Mouse (Mus musculus) CH12.LX (cell line): ENCODE data around the gene Tmem87b. TPM values are rescaled to one million over a fixed set of nuclear protein-coding genes. Genes with fewer than 3 reads are reported as not detected.

Experiments
- DNase-seq: peaks from one replicate; pipeline ENCODE4 v3.0.0-alpha.2; 2013; ENCODE audit errors: extremely low read depth
- H3K27ac ChIP-seq: 2 replicates; pipeline ENCODE4 v1.5.1; 2012; ENCODE audit warnings: low read depth, mild to moderate bottlenecking, control low read depth, moderate library complexity; ENCODE audit not compliant: insufficient read depth
- H3K27me3 ChIP-seq: replicated peaks from 2 replicates; pipeline ENCODE3; 2012; ENCODE audit warnings: inconsistent platforms
- H3K36me3 ChIP-seq, 2 experiments: replicated peaks in 1 of 2; 2 replicates each; pipeline versions ENCODE3 to v1.6.1; 2012; ENCODE audit warnings: inconsistent platforms in 1 of 2, low read length in 1 of 2, mild to moderate bottlenecking in 1 of 2, mixed read lengths in 1 of 2, moderate library complexity in 1 of 2; ENCODE audit not compliant: control insufficient read depth in 1 of 2, insufficient read depth in 1 of 2
- H3K4me1 ChIP-seq, 2 experiments: 2 replicates each; pipeline ENCODE4 v1.6.1; 2012; ENCODE audit warnings: inconsistent platforms in 1 of 2, moderate library complexity in 1 of 2; ENCODE audit not compliant: insufficient read depth in 2 of 2, control insufficient read depth in 1 of 2
- H3K4me2 ChIP-seq: 2 replicates; pipeline ENCODE4 v1.6.1; 2012; ENCODE audit warnings: low read depth, mild to moderate bottlenecking, control low read depth; ENCODE audit not compliant: poor library complexity, insufficient read depth, severe bottlenecking
- H3K4me3 ChIP-seq, 3 experiments: fragments of 150-350 bp in 1 of 3; sonication (generic) in 1 of 3; replicated peaks in 1 of 3; 2 replicates each; pipeline versions ENCODE3 to v1.5.1; 2011 to 2012; ENCODE audit warnings: low read depth in 2 of 3, low read length in 2 of 3, mild to moderate bottlenecking in 2 of 3, moderate library complexity in 2 of 3, control low read depth in 1 of 3, improper control_type of control experiment in 1 of 3, inconsistent platforms in 1 of 3, mixed read lengths in 1 of 3; ENCODE audit not compliant: poor library complexity in 1 of 3
- H3K79me2 ChIP-seq: replicated peaks from 2 replicates; pipeline ENCODE4 v1.6.1; 2012; ENCODE audit warnings: mild to moderate bottlenecking, moderate library complexity; ENCODE audit not compliant: control insufficient read depth, poor library complexity, insufficient read depth, severe bottlenecking; ENCODE audit errors: extremely low read depth
- H3K9ac ChIP-seq: 2 replicates; pipeline ENCODE4 v1.6.1; 2012; ENCODE audit warnings: low read depth, mild to moderate bottlenecking, control low read depth, moderate library complexity; ENCODE audit not compliant: insufficient read depth
- H3K9me3 ChIP-seq: replicated peaks from 2 replicates; pipeline ENCODE3; 2012; ENCODE audit warnings: low read length, inconsistent platforms, mixed read lengths
- CHD1 ChIP-seq: IDR thresholded peaks from 2 replicates; pipeline ENCODE4 v1.6.1; 2012; ENCODE audit warnings: low read depth, low read length, improper control_type of control experiment, inconsistent platforms
- CTCF ChIP-seq, 2 experiments: IDR thresholded peaks in 1 of 2; conservative IDR thresholded peaks in 1 of 2; 2 replicates each; pipeline ENCODE4 v1.5.1; 2011 to 2012; ENCODE audit warnings: low read depth in 2 of 2, low read length in 2 of 2, improper control_type of control experiment in 1 of 2, inconsistent platforms in 1 of 2, mild to moderate bottlenecking in 1 of 2, moderate library complexity in 1 of 2
- E2F4 ChIP-seq: IDR thresholded peaks from 2 replicates; pipeline ENCODE4 v1.6.1; 2011; ENCODE audit warnings: low read depth, low read length, improper control_type of control experiment; ENCODE audit not compliant: insufficient replicate concordance
- EP300 ChIP-seq: IDR thresholded peaks from 2 replicates; pipeline ENCODE4 v1.6.1; 2011; ENCODE audit warnings: low read length, improper control_type of control experiment
- GABPA ChIP-seq: IDR thresholded peaks from 2 replicates; pipeline ENCODE4 v1.6.1; 2012; ENCODE audit warnings: low read depth, low read length, improper control_type of control experiment, inconsistent platforms; ENCODE audit not compliant: insufficient replicate concordance
- JUN ChIP-seq: IDR thresholded peaks from 2 replicates; pipeline ENCODE4 v1.6.1; 2011; ENCODE audit warnings: low read depth, mild to moderate bottlenecking, low read length, improper control_type of control experiment, moderate library complexity; ENCODE audit not compliant: insufficient read depth
- KAT2A ChIP-seq: IDR thresholded peaks from 2 replicates; pipeline ENCODE4 v1.6.1; 2012; ENCODE audit warnings: low read length, improper control_type of control experiment, inconsistent platforms; ENCODE audit not compliant: insufficient replicate concordance
- MAFK ChIP-seq: IDR thresholded peaks from 2 replicates; pipeline ENCODE4 v1.6.1; 2011; ENCODE audit warnings: low read length, improper control_type of control experiment; ENCODE audit not compliant: insufficient replicate concordance
- MAZ ChIP-seq: IDR thresholded peaks from 2 replicates; pipeline ENCODE4 v1.6.1; 2012; ENCODE audit warnings: low read depth, mild to moderate bottlenecking, inconsistent platforms, low read length, improper control_type of control experiment, moderate library complexity
- MYC ChIP-seq: IDR thresholded peaks from 2 replicates; pipeline ENCODE4 v1.6.1; 2011; ENCODE audit warnings: low read depth, mild to moderate bottlenecking, improper control_type of control experiment, low read length
- POLR2A ChIP-seq: IDR thresholded peaks from 2 replicates; pipeline ENCODE4 v1.6.1; 2011; ENCODE audit warnings: low read depth, mild to moderate bottlenecking, improper control_type of control experiment, low read length
- POLR2AphosphoS2 ChIP-seq: IDR thresholded peaks from 2 replicates; pipeline ENCODE4 v1.6.1; 2011; ENCODE audit warnings: low read depth, low read length, improper control_type of control experiment
- RAD21 ChIP-seq: IDR thresholded peaks from 2 replicates; pipeline ENCODE4 v1.6.1; 2011; ENCODE audit warnings: low read depth, mild to moderate bottlenecking, low read length, improper control_type of control experiment, moderate library complexity
- SMC3 ChIP-seq: IDR thresholded peaks from 2 replicates; pipeline ENCODE4 v1.6.1; 2011; ENCODE audit warnings: low read depth, low read length, improper control_type of control experiment
- USF1 ChIP-seq: IDR thresholded peaks from 2 replicates; pipeline ENCODE4 v1.6.1; 2014; ENCODE audit warnings: low read depth, mild to moderate bottlenecking, inconsistent platforms, low read length, improper control_type of control experiment
- dilution Hi-C: fragments of 300-500 bp; cut with MboI; formaldehyde crosslinking; loops from 2 replicates; pipeline ENCODE4 v1.14.3; 2020; ENCODE audit warnings: low sequenced_read_pairs; ENCODE audit not compliant: extremely low pct_unique_long_range_greater_than_20kb, extremely low pct_ligation_motif_present
- in situ Hi-C: fragments of 300-500 bp; cut with MboI; formaldehyde crosslinking; loops from 3 replicates; pipeline ENCODE4 v1.14.3; 2019; ENCODE audit warnings: low sequenced_read_pairs, low pct_ligation_motif_present, low pct_unique_long_range_greater_than_20kb, mixed read lengths
- polyA plus RNA-seq: library from polyadenylated mRNA; unstranded; fragments of >175 nt; gene quantifications from 2 replicates; pipeline ENCODE4 v1.2.1, GENCODE M21; 2012; ENCODE audit warnings: low read depth; ENCODE audit not compliant: insufficient read length
- total RNA-seq, 2 experiments: library from RNA; depleted of rRNA; stranded (reverse); fragments of 300-350 nt in 1 of 2; fragments of >200 nt in 1 of 2; gene quantifications; 2 replicates each; pipeline ENCODE4 v1.2.3; 2012 to 2014

Gene Tmem87b
- total and polyA plus RNA-seq, 3 experiments: 5.3 to 6.6 (median 6.2) TPM

DNA sequence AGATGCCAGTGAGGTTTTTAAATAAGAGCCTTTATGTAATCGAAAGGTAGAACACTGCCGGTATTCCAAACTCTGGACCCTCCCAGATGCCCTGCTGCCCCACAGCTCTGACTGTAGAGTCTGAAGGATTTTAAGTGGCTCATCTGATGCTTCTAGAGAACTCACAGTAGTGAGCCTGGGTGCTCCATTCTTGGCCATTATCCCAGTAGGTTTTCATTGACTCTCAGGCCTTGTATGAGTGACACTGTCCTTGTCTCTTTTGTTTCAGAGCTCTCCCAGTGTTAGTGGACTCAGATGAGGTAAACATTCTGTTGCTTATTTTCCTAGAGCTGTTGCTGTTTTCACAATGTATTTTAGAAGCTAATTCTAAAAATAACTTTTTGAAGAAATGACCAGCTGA lies 32.1 kb downstream of the Tmem87b start:
- H3K4me1 ChIP-seq: peaks cover 0 to 6% of the 10 kb centered on the region in 2 experiments; a peak in 2 of 4 replicates
- in situ Hi-C loops: no loop called here
- TF ChIP-seq GABPA (no peak), CHD1 (no peak), POLR2A (no peak), JUN (no peak), MAFK (no peak), USF1 (no peak), E2F4 (no peak), POLR2AphosphoS2 (no peak), SMC3 (no peak), KAT2A (no peak), MAZ (no peak), MYC (no peak)
- no peak overlapping the region for H3K27ac ChIP-seq
- H3K27me3 ChIP-seq: no peaks in the 10 kb centered on the region
- H3K9me3 ChIP-seq: no peaks in the 10 kb centered on the region
- peaks cover 14 to 64% of the 10 kb centered on the region in 2 experiments for H3K36me3 ChIP-seq
- DNase-seq: no peak
- dilution Hi-C loops: no loop called here
- H3K4me2 ChIP-seq: no peak overlapping the region
- no peak overlapping the region for H3K4me3 ChIP-seq
- H3K79me2 ChIP-seq: no peaks in the 10 kb centered on the region
- H3K9ac ChIP-seq: no peak overlapping the region

GRCm38 (mm10) chr2:128856673-128857072 lies 38.8 kb downstream of the Tmem87b start:
- Histone ChIP-seq H3K27me3 (no peaks in the 10 kb centered on the region), H3K27ac (no peak overlapping the region), H3K4me3 (no peak overlapping the region), H3K9ac (no peak overlapping the region), H3K9me3 (peaks cover 4% of the 10 kb centered on the region), H3K4me1 (peaks cover 0 to 12% of the 10 kb centered on the region in 2 experiments; a peak in 2 of 4 replicates), H3K79me2 (no peaks in the 10 kb centered on the region), H3K4me2 (no peak overlapping the region), H3K36me3 (peaks cover 8 to 14% of the 10 kb centered on the region in 2 experiments)
- in situ Hi-C loops (no loop called here), dilution Hi-C loops (no loop called here)
- peak; percentile 36 for TF ChIP-seq RAD21
- TF ChIP-seq CTCF (conservative IDR thresholded peaks at IDR 0.05 in 1 of 2, IDR thresholded peaks at IDR 0.05 in 1 of 2; ENCODE audit: low read depth in 2 of 2, low read length in 2 of 2): peak in 1 of 2 experiments; percentile 31; a peak in 2 of 4 replicates
- TF ChIP-seq SMC3: peak; percentile 18; the same call in 1 of the 2 replicates
- no peak for TF ChIP-seq EP300
- no peak for DNase-seq
